Mouse (Mus musculus) heart, adult 2 months (tissue): Measurements from ENCODE around the gene Dab1.

Source experiments
- CTCF ChIP-seq: fragments of 200-600 bp; IDR thresholded peaks from 2 replicates; pipeline ENCODE4 v1.8.1; 2022; ENCODE audit warnings: antibody characterized with exemption, mild to moderate bottlenecking, moderate library complexity
- POLR2A ChIP-seq: fragments of 200-500 bp; IDR thresholded peaks from 2 replicates; pipeline ENCODE4 v1.6.1; 2011; ENCODE audit warnings: mild to moderate bottlenecking, low read depth, low read length, control low read depth; ENCODE audit not compliant: insufficient read depth

GRCm38 (mm10) chr4:104455760-104456159 lies 836.6 kb downstream of the Dab1 start:
- no peak for TF ChIP-seq CTCF
- no peak for TF ChIP-seq POLR2A
